Mouse (Mus musculus) forelimb bud, embryonic 11.5 days (tissue): ENCODE results near the gene Lsm14b.

Experiments
- DNase-seq: peaks from one replicate; pipeline ENCODE4 v3.0.0-alpha.2; 2012; ENCODE audit warnings: low read depth, low spot score

The Lsm14b gene

GRCm38 (mm10) chr2:180017632-180018031, 7.2 kb upstream of the Lsm14b start:
- no peak for DNase-seq

GRCm38 (mm10) chr2:180018573-180018972, 6.2 kb upstream of the Lsm14b start:
- DNase-seq: no peak

GRCm38 (mm10) chr2:180020091-180020661, 4.6 kb upstream of the Lsm14b start:
- DNase-seq: no peak

- DNase-seq: no peak
Measured at GRCm38 (mm10) chr2:180020919-180021318, 3.9 kb upstream of the Lsm14b start.

- DNase-seq: no peak
Measured at GRCm38 (mm10) chr2:180022751-180023150, 2.0 kb upstream of the Lsm14b start.

- DNase-seq: no peak
Measured at GRCm38 (mm10) chr2:180025135-180025860, 511 bp downstream of the Lsm14b start.

GRCm38 (mm10) chr2:180025861-180026200, 1.0 kb downstream of the Lsm14b start:
- DNase-seq: no peak

GRCm38 (mm10) chr2:180027768-180028167, 3.0 kb downstream of the Lsm14b start:
- DNase-seq: no peak

GRCm38 (mm10) chr2:180031270-180031669, 6.5 kb downstream of the Lsm14b start:
- DNase-seq: no peak

GRCm38 (mm10) chr2:180032925-180033324, 8.1 kb downstream of the Lsm14b start:
- no peak for DNase-seq

- DNase-seq: no peak
Measured at GRCm38 (mm10) chr2:180033956-180034355, 9.2 kb downstream of the Lsm14b start.

- DNase-seq: no peak
Measured at GRCm38 (mm10) chr2:180034753-180035152, 10.0 kb downstream of the Lsm14b start.

GRCm38 (mm10) chr2:180040406-180040805, 15.6 kb downstream of the Lsm14b start:
- DNase-seq: no peak

- DNase-seq: no peak
Measured at GRCm38 (mm10) chr2:180041577-180042255, 16.9 kb downstream of the Lsm14b start.

- peak; percentile 80 for DNase-seq
Measured at GRCm38 (mm10) chr2:180042256-180042857, 17.6 kb downstream of the Lsm14b start, which contains the start of the genes Psma7 and Ss18l1. Psma7 (minus strand) TSS chr2:180042433. Ss18l1 (plus strand) TSS chr2:180042509.

GRCm38 (mm10) chr2:180042858-180043515, 18.2 kb downstream of the Lsm14b start:
- DNase-seq: peak; percentile 68

- peak; percentile 44 for DNase-seq
Measured at GRCm38 (mm10) chr2:180045283-180045682, 20.5 kb downstream of the Lsm14b start.

- no peak for DNase-seq
Measured at GRCm38 (mm10) chr2:180047580-180047979, 22.8 kb downstream of the Lsm14b start.

GRCm38 (mm10) chr2:180047980-180048635, 23.3 kb downstream of the Lsm14b start:
- no peak for DNase-seq

- DNase-seq: peak; percentile 79
Measured at GRCm38 (mm10) chr2:180050986-180051385, 26.2 kb downstream of the Lsm14b start.
